Mouse (Mus musculus) lung, adult 2 months (tissue): Measurements from ENCODE around the gene Atg4b. TPM values are rescaled to one million over a fixed set of nuclear protein-coding genes. Genes with fewer than 3 reads are reported as not detected.

Experiments
- DNase-seq: peaks from one replicate; pipeline ENCODE4 v3.0.0; 2022
- H3K4me1 ChIP-seq: fragments of 200-500 bp; 2 replicates; pipeline ENCODE4 v1.6.1; 2011; ENCODE audit warnings: low read length; ENCODE audit not compliant: control insufficient read depth, insufficient read depth
- H3K4me3 ChIP-seq: fragments of 200-500 bp; replicated peaks from 2 replicates; pipeline ENCODE3; 2011; ENCODE audit warnings: low read depth, mild to moderate bottlenecking, control low read depth, low read length; ENCODE audit errors: extremely low read depth
- CTCF ChIP-seq: fragments of 200-500 bp; IDR thresholded peaks from 2 replicates; pipeline ENCODE4 v1.5.1; 2011; ENCODE audit warnings: mild to moderate bottlenecking, low read length, control low read depth; ENCODE audit not compliant: insufficient read depth
- POLR2A ChIP-seq: fragments of 200-500 bp; IDR thresholded peaks from 2 replicates; pipeline ENCODE4 v1.6.1; 2011; ENCODE audit warnings: low read depth, mild to moderate bottlenecking, control low read depth, low read length, borderline replicate concordance; ENCODE audit errors: extremely low read depth
- WGBS: fragments of 180-500 bp; shearing (Covaris S2); methylation state at CpG from one replicate; pipeline ENCODE4 v1.1.7; 2018; 5-methylcytosine and 5-hydroxymethylcytosine counted together
- polyA plus RNA-seq: library from polyadenylated mRNA; depleted of rRNA; stranded (reverse); fragments of >200 nt; gene quantifications from 2 replicates; pipeline ENCODE4 v1.2.3, GENCODE M21; 2012

Gene Atg4b
- polyA plus RNA-seq, 1 experiment, result 50.6 TPM

DNA sequence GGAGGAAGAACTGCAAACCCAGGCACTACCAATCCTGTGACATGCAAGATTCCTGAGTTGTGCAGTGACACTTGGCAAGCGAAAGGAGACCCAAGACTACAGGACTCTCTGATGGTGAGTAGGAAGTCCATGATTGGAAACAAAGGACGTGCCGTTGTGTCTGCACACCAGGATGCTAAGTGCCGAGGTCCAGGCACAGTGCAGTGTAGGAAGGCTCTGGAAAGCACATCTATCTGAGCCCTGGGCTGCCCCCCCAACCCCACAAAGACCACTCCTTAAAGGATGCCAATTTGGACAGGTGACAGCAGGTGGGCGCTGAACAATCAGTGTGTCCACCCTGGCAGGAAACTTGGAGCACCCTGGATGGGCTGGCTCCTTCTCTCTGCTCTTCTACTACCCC lies 20.2 kb upstream of the Atg4b start:
- WGBS, result 79% methylated on average over 5 of the region's 5 CpGs
- no peaks in the 10 kb centered on the region; the same call in 1 of the 2 replicates for H3K4me1 ChIP-seq
- TF ChIP-seq POLR2A (no peak), CTCF (no peak)
- H3K4me3 ChIP-seq, result no peak overlapping the region
- no peak for DNase-seq

DNA sequence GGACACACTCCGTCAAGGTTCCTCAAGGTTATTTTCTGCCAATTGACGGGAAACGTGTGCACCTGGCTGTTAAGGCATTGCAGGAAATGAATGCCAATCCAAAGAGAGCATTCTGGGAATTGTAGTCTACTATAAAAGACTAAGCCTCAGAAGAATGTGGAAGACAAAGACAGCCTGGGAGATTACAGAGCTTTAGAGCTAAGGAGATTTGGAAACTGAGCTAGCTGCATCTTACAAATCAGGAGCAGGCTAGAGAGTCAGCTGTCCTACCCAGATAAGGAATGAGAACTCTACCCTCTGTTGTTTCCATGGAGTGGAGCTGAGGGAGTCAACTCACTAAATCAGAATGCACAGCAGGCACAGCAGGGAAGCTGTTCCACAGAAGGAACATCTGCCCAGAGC lies 19.4 kb upstream of the Atg4b start:
- TF ChIP-seq CTCF (no peak), POLR2A (no peak)
- H3K4me1 ChIP-seq, result no peaks in the 10 kb centered on the region; the same call in 1 of the 2 replicates
- DNase-seq, result no peak
- H3K4me3 ChIP-seq, result no peak overlapping the region
- 44% methylated on average over 3 of the region's 3 CpGs for WGBS

DNA sequence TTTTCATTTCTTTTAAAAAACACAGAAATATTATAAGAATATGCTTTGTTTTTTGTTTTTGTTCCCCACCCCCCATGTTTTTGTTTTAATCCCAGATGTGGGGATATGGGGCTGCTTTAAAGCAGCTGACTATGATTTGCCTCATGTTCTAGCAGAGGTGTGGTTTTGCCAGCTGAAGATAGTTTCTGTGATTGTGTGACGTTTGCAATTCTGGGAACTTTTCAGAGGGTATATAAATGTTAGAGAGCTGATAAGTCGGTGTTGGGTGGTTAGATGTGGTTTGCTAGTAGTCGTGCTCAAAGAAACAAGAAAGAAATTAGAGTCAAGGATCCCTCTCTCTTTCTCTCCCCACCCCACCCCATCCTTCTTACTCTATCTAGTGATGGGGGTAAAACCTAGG lies 15.4 kb upstream of the Atg4b start:
- DNase-seq, result no peak
- no peak for TF ChIP-seq POLR2A
- WGBS, result 83% methylated on average over 3 of the region's 3 CpGs

DNA sequence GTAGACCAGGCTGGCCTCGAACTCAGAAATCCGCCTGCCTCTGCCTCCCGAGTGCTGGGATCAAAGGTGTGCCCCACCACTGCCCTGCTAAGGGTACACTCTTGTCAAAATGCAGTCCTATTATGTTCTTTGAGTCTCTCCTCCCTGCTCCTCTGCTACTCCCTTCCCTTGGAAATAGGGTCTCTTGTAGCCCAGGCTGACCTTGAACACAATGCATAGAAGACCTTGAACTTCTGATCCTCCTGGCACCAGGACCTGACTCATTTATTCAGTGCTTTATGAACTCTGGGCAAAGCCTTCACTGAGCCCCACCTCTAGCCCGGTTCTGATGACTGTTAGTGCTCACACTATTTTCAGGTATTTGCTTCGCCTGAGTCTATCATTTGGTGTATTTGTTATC lies 13.6 kb upstream of the Atg4b start:
- 95% methylated on average over 5 of the region's 5 CpGs for WGBS
- TF ChIP-seq POLR2A (no peak), CTCF (no peak)
- DNase-seq, result no peak
- Histone ChIP-seq H3K4me1 (peaks cover 3% of the 10 kb centered on the region; the same call in 1 of the 2 replicates), H3K4me3 (no peak overlapping the region)

More for the DNA sequence above, 15.4 kb upstream of the Atg4b start:
- Histone ChIP-seq H3K4me3 (no peak overlapping the region), H3K4me1 (no peaks in the 10 kb centered on the region; the same call in 1 of the 2 replicates)

DNA sequence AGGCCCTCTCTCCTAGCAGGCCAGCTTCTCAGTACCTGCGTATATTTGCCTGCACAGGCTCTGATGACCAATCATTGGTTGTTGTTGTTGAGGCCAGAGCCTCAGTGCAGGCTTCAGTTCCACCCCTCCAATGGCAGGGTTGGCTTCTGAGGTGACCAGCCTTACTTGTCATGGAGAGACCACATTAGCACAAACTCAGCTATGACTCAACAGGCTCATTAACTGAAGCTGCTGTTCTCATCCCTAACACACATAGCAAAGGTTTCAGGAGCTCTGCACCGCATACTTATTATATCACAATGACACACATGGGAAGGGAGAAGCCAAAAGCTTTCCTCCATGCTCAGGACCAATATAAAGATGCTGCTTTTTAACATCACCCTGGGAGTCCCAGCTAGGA lies 10.6 kb upstream of the Atg4b start:
- no peak for DNase-seq
- Histone ChIP-seq H3K4me3 (no peak overlapping the region), H3K4me1 (peaks cover 3% of the 10 kb centered on the region; the same call in 1 of the 2 replicates)
- TF ChIP-seq CTCF (no peak), POLR2A (no peak)
- WGBS, result 92% methylated on average over 2 of the region's 2 CpGs

DNA sequence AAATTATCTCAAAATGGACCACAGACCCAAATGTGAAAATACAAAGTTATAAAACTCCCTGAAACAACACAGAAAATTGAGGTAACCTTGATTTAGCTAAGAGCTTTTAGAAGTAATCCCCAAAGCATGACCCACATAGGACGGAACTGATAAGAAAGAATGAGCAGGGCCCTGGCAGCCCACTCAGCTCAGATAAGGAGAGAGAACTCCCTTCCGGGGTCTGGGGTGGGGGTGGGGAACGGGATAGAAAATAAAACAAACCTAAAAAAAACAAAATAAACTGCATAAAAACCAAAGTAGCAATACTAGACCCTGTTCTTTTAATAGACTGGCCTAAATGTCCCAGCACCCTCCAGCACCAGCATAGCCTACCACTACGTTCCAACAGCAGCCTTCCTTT lies 9.3 kb upstream of the Atg4b start:
- Histone ChIP-seq H3K4me3 (no peak overlapping the region), H3K4me1 (peaks cover 3% of the 10 kb centered on the region; the same call in 1 of the 2 replicates)
- TF ChIP-seq CTCF (no peak), POLR2A (no peak)
- WGBS, result 54% methylated on average over 4 of the region's 4 CpGs
- DNase-seq, result no peak

DNA sequence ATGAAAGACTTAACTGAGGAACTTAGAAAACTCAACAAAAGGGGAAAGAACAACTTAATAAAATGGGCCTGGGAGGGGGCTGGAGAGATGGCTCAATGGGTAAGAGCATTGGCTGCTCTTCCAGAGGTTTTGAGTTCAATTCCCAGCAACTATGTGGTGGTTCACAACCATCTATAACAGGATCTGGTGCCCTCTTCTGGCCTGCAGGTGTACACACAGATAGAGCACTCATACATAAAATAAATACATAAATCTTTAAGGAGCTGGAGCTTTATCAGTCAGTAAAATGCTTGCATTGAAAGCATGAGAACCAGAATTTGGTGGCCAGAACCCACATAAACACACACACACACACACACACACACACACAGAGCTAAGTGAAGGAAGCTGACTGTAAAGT lies 8.4 kb upstream of the Atg4b start:
- peaks cover 3% of the 10 kb centered on the region; the same call in 1 of the 2 replicates for H3K4me1 ChIP-seq
- no peak for DNase-seq
- no peak overlapping the region for H3K4me3 ChIP-seq
- TF ChIP-seq CTCF (no peak), POLR2A (no peak)

DNA sequence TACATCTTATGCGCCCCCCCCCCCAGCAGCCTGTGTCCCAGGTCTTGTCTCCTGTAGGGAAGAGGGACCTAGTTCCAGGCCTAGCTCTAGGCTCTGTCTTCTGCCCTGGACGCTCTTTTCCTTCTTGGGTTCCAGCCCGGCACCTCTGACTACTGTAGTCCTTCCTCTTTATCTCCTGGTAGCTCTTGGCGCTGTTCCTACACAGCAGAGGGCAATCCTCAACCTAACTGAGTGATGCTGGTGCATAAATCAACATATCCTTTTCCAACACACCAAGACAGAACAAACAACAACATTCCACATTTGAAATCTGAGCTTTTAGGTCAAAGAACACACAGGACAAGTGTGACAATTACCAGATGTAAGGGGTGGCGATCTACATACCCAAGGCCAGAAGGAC lies 5.1 kb upstream of the Atg4b start:
- TF ChIP-seq CTCF (no peak), POLR2A (no peak)
- 77% methylated on average over 5 of the region's 5 CpGs for WGBS
- H3K4me3 ChIP-seq, result no peak overlapping the region
- H3K4me1 ChIP-seq, result peaks cover 3% of the 10 kb centered on the region; the same call in 1 of the 2 replicates
- DNase-seq, result no peak

DNA sequence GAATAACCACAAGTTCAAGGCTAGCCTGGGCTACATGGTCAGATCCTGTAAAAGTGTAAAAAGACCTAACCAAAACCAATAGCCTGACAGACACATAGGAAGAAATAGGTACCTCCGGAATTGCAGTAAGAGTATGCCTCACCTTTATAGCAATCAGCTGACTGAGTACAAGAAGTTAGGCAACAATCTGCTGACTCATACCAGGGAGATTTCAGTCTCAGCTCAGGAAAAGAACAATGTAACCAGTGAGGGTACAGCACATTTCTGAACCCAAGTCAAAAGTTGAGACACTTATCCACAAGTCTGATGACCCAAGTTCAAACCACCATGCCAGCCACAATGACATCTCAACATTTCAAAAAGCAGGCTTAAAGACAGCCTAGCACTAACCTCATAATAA lies 2.8 kb upstream of the Atg4b start:
- 70% methylated on average over 1 of the region's 1 CpGs for WGBS
- TF ChIP-seq CTCF (no peak), POLR2A (no peak)

DNA sequence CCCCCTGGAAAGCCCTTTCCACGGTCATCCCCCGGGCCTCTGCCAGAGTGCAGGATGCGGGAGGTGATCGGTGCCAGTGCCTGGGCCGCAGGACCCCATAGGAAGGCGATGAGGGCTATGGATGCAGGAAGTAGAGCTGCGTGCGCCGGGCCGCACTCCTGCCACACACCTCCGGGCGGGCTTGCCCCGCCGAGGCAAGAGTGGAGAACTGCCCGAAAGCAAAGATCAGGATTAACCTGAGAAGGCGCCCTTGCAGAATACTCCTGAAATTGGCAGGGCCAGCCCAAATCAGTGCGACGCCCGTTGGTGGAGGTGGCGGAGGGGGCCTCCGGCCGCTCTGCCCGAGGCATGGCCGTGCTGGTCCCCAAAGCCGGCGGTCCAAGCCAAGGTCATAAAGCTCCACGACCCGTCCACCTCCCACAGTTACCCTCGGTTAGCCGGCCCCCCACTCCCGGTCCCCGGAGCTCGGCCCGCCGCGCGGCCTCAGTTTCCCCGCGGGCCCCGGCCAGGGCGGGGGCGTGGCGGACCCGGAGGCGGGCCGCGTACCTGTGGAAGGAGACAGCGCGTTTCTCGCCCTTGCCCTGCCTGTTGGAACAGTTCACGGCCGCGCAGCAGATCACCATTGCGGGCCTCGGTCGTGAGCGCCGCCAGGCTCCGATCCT lies 2.7 kb downstream of the Atg4b start:
- TF ChIP-seq POLR2A (0 out of 2 replicates have a peak, but pooled peaks have one; percentile 24), CTCF (no peak)
- DNase-seq, result peak; percentile 59

More for the DNA sequence above, 2.8 kb upstream of the Atg4b start:
- no peak for DNase-seq
- H3K4me1 ChIP-seq, result peaks cover 1% of the 10 kb centered on the region
- no peak overlapping the region for H3K4me3 ChIP-seq

More for the DNA sequence above, 2.7 kb downstream of the Atg4b start:
- H3K4me3 ChIP-seq, result peak overlapping the region; percentile 79
- peaks cover 6% of the 10 kb centered on the region for H3K4me1 ChIP-seq
- WGBS, result 1% methylated on average over 59 of the region's 59 CpGs
